Mouse (Mus musculus) heart, postnatal 10 days (tissue): ENCODE data around the gene Rdh13. TPM values are rescaled to one million over a fixed set of nuclear protein-coding genes. Genes with fewer than 3 reads are reported as not detected.

Experiments used
- DNase-seq, 2 experiments: peaks; one replicate each; pipeline ENCODE4 v3.0.0; 2021
- intact Hi-C: fragments of 180-260 bp; cut with DNase I; formaldehyde crosslinking; loops from one replicate; pipeline ENCODE4 v1.15.1; 2025
- total RNA-seq, 2 experiments: library from RNA; stranded (reverse); gene quantifications; 2 replicates each; pipeline ENCODE4 v1.2.3; 2021

The Rdh13 gene
- 10 to 100 TPM; 32.8 to 34.1 TPM for total RNA-seq

DNA sequence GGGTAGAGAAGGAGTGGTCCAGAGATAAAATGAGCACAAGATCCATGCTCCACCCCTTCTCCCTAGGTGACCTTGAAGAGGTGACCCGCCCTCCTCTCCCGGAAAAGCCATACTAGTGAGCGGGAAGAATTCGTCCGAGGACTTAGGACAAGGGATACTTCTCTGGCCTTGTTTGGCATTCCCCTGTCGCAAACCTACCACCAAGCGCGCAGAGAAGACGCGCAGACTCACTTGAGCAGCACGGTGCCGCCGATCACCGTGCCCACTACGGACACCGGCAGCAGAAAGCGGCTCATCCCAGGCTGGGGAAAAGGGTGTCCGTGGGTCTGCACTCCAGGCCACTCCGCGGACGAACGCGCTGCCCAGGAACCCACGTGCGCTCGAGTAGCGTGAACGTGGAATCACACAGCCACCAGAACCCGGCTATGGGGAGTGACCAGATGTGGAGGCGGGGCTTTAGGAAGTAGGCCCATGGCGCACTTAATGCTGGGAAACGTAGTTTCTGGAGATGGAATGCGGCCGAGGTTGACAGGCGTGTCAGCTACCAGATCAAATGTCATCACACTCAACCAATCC is at the start of gene Rdh13:
TSS of gene Rdh13 (minus strand) at position 434 of the 576 bp plus-strand sequence.
- DNase-seq, result peak; percentile 94 to 95
- intact Hi-C loops, result no loop called here

- intact Hi-C loops, result loop anchor here (2.0 kb wide), 1 partner anchor 15 kb away; no protein-coding TSS in a partner anchor
- no peak for DNase-seq
These were observed 48.5 kb upstream of the Rdh13 start for GRCm38 (mm10) chr7:4493991-4494390.

DNA sequence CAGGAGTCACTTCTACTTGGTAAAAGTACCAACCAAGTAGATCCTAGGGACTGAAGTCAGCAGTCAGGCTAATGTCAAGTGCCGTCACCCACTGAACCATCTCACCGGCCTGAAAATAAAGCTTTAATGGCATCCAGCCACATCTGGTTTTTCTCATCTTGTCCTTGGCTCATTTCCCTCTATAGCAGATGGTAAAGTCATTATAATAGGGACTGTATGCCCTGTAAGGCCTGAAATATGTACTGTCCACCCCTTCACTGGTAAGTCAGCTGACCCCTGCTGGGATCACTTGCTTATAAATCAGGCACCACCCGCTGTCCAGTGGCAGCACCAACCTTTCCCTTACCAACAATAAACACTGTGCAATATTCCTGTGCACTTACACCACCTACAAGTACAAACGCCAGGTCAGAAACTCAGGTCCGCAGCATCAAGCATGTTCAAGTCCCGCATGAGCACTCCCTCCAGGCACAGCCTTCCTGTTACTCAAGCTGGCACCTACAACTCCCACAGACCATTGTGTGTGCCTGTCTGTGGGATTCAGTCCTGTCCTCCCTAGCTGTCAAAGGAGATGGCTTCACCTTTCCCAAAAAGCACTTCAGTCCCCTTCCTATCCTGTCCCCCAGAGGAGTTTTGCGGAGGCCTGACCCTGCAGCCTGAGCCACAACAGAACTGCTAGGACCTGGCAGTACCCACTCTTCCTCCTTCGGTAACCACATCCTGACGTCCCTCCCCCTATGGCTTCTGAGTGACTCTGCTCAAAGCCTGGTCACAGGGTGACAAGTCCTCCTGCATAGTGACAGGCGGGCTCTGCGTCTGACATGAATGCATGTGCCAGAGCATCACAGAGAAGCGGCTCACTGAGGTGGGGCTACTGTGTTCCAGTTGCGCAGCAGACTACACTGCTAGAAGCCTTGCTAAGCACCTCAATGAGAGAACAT is 47.1 kb upstream of the Rdh13 start:
- DNase-seq, result no peak
- intact Hi-C loops, result loop anchor here (2.0 kb wide), 1 partner anchor 14 kb away; no protein-coding TSS in a partner anchor

DNA sequence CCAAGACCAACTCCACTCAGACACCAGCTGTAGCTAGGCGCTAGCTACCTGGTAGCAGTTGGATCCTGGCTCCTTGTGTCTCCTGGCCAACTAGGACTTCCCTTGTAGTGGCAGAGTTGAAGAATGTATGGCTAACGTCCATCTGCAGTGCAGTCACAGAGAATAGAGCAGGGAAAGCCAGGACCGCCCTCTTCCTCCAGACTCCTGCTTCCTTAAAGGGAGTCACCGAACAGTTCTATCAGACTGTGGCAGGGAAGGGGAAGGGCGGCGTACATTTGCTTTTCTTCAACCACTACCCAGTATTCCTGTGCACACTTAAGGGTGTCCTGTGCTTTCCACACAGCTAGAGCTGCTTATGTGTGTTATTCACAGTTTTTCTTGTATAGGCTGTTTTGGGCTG is 45.9 kb upstream of the Rdh13 start:
- intact Hi-C loops, result no loop called here
- peak; percentile 64 to 69 for DNase-seq

GRCm38 (mm10) chr7:4482281-4482680 is 36.8 kb upstream of the Rdh13 start:
- no peak for DNase-seq

DNA sequence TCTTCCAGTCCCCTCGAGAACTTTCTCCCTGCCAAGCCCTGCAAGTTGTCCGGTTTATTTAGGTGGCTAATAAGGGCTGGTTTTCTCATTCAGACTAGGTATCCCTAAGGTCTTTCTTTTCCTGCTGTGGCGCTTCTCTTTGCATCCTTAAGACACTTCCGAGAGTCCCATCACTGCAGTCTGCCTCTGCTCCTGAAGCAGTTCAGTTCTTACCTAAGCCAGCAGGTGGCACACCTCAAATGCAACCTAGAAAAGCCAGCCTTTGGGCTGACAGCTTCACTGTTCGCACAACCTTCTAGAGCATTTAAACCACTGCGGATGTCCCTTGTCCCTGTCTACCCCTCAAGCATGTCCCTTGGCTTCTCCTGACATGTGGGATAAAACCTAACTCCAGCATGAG is 34.2 kb upstream of the Rdh13 start:
- intact Hi-C loops, result loop anchor here (1.0 to 10.0 kb wide), 3 partner anchors 13 to 815 kb away; partner anchors contain the start of gene Leng1
- peak; percentile 57 to 75 for DNase-seq

More at GRCm38 (mm10) chr7:4482281-4482680, 36.8 kb upstream of the Rdh13 start:
- intact Hi-C loops, result no loop called here

- intact Hi-C loops, result loop anchor here (1.0 to 10.0 kb wide), 3 partner anchors 14 to 814 kb away; partner anchors contain the start of gene Leng1
- DNase-seq, result no peak
These were observed 33.4 kb upstream of the Rdh13 start for GRCm38 (mm10) chr7:4478796-4479291.

GRCm38 (mm10) chr7:4478021-4478795 is 32.8 kb upstream of the Rdh13 start:
- peak; percentile 88 to 89 for DNase-seq
- intact Hi-C loops, result loop anchor here (2.0 to 10.0 kb wide), 2 partner anchors 15 to 813 kb away; partner anchors contain the start of gene Leng1

- no peak for DNase-seq
- intact Hi-C loops, result loop anchor here (10.0 kb wide), 1 partner anchor 809 kb away; the partner anchor contains the start of gene Leng1
These were observed 28.5 kb upstream of the Rdh13 start for GRCm38 (mm10) chr7:4473940-4474339.

- peak; percentile 91 for DNase-seq
- intact Hi-C loops, result loop anchor here (1.0 to 10.0 kb wide), 3 partner anchors 40 to 806 kb away; partner anchors contain the start of gene Leng1
These were observed 25.7 kb upstream of the Rdh13 start for GRCm38 (mm10) chr7:4471179-4471555.

DNA sequence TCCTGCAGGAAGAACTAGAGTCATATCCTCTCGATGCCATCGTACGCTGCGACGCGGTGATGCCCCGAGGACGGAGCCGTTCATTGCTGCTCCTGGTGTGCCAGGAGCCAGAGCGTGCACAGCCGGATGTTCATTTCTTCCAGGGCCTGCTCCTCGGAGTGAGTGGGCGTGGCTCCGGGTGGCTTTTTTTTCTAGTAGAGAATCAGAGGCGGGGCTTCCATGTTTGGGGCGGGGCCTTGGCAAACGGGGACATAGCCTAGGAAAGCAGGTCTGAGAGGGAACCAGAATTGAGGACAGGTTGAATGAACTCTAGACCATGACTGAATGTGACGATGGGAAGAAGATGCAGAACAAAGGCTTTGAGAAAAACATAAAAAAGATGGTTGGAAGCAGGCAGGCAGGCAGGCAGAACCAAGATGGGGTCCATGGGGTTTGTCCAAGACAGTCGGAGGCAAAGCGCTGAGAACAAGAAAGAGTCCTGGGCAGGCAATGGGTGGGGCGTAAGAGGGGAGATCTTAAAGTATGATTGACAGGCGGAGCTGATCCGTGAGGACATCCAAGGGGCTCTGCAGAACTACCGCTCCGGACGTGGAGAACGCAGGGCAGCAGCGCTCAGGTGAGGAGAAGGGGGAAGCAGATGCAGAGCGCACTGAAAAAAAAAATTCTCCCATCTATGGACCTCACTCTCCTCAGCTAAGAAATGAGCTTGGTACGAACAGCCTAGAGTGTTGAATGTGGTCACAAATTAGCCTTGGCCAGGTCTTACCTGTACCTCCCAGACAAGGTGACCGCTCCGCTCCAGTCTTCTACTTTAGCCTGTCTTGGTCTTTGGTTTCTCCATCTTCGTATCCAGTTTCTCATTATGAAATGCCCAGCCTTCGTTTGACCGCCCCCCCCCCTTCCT is 25.1 kb upstream of the Rdh13 start:
- intact Hi-C loops, result loop anchor here (1.0 to 10.0 kb wide), 3 partner anchors 39 to 806 kb away; partner anchors contain the start of gene Leng1
- peak; percentile 59 to 72 for DNase-seq

DNA sequence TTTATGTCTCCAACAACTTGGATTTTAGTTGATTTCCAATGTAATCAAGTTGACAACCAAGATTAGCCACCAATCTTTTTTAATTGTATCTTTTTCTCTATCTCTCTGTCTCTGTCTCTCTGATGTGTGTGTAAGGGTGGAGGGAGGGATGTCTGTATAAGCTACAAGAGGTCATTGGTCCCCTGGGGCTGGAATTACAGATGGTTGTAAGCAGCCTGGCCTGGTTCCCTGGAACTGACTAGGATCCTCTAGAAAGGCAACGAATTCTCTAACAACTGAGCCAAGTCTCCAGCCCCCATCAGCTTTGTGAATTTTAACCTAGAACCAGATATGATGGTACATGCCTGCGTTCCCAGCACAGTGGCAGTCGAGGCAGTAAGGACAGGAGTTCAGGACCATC is 22.4 kb upstream of the Rdh13 start:
- no peak for DNase-seq
- intact Hi-C loops, result no loop called here

DNA sequence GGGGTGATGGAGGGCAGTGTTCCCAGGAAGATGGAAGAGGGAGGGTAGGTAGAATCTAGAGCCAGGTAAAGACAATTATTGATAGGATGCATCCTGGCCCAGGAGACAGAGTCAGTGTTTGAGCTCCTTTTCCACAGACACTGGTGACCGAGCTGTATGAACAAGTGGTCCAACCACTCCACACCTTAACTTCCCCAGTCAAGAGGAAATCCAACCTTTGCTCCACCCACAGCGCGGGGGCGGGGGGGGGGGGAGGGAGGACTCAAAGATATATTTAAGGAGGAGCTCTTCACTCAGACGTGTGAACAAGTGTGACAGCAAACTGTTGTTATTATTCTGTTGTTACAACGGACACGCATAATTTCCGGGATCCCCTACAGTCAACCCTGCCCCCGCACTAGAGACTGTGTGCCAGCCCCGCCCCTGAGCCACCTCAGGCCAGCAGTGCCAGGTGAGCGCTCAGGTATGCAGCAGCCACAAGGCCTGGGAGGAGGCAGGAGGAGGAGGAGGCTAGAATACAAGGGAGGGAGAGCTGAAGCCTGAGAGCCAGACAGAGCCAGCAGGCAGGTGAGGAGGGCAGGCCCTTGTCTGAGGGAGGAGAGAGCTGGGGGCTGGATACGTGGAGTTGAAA is 18.9 kb upstream of the Rdh13 start:
- DNase-seq, result no peak
- intact Hi-C loops, result no loop called here

- intact Hi-C loops, result no loop called here
- no peak for DNase-seq
These were observed 15.4 kb upstream of the Rdh13 start, which contains the start of gene Eps8l1 for GRCm38 (mm10) chr7:4460576-4461434. Gene Eps8l1 (plus strand): TSS chr7:4460674.

GRCm38 (mm10) chr7:4452644-4453043 is 7.2 kb upstream of the Rdh13 start:
- intact Hi-C loops, result no loop called here
- no peak for DNase-seq

GRCm38 (mm10) chr7:4449211-4449610 is 3.8 kb upstream of the Rdh13 start:
- intact Hi-C loops, result no loop called here
- DNase-seq, result no peak

GRCm38 (mm10) chr7:4448439-4448838 is 3.0 kb upstream of the Rdh13 start:
- DNase-seq, result no peak
- intact Hi-C loops, result no loop called here

DNA sequence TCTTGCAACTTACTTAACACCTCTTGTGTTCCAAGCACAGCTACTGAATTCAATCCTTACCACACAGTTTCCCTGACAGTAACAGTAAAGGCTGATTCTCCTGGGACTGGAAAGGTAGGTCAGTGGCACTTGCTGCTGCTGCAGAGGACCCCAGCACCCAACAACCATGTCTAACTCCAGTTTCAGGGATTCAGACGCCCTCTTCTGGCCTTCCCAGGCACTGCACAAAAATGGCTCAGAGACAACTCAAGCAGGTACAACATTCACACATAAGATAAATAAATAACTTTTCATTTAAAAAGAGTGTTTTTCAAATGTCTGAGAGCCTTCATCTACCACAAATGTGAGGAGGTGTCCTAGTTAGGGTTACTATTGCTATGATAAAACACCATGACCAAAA is 1.7 kb upstream of the Rdh13 start:
- no peak for DNase-seq
- intact Hi-C loops, result no loop called here
